Mouse (Mus musculus): Measurements from ENCODE around the gene Phactr1.

Gene Phactr1

DNA sequence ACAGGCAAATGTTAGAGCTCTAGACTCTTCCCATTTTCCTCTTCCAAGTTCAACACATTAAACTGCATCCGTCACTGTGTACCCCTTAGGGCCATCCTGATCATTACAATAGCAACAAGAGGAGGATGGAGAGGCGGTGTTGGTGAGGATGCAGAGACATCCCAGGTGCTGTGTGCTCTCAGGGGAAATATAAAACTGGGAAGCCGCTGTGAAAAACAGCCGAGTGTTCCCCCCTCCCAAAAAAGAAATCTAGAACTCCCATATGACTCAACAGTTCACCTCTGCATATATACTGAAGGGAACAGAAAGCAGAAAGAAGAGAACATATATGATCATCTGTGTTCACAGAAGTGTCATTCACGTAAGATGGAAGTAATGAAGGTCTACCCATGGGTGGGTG lies 342.6 kb downstream of the Phactr1 start:
- in situ Hi-C loops (cut with MboI, MseI) = no loop called here

DNA sequence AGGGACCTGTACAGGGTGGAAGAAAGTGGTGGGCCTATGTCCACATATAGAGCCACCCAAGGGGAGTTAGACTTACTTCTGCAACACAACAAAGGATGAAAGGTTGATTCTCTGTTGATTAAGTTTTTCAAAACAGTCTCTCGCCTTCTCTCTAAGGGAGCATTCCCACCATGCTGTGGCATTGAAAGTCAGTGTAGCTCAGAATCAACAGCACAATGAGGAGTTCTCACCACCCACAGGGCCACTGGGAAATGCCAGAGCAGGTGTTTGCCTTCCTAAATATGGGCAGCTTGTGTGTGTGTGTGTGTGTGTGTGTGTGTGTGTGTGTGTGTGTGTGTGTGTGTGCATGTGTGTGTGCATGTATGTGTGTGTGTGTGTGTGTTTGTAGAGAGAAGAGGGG lies 347.1 kb downstream of the Phactr1 start:
- in situ Hi-C loops (cut with MboI, MseI) = no loop called here

- in situ Hi-C loops (cut with MboI, MseI) = no loop called here
Measured at GRCm38 (mm10) chr13:43030222-43030621, 349.8 kb downstream of the Phactr1 start.

GRCm38 (mm10) chr13:43032451-43032850 lies 352.0 kb downstream of the Phactr1 start:
- in situ Hi-C loops (cut with MboI, MseI) = no loop called here

- in situ Hi-C loops (cut with MboI, MseI) = no loop called here
Measured at GRCm38 (mm10) chr13:43036510-43036909, 356.1 kb downstream of the Phactr1 start.

- in situ Hi-C loops (cut with MboI, MseI) = no loop called here
Measured at GRCm38 (mm10) chr13:43042766-43043165, 362.3 kb downstream of the Phactr1 start.

- in situ Hi-C loops (cut with MboI, MseI) = no loop called here
Measured at GRCm38 (mm10) chr13:43048553-43048952, 368.1 kb downstream of the Phactr1 start.

DNA sequence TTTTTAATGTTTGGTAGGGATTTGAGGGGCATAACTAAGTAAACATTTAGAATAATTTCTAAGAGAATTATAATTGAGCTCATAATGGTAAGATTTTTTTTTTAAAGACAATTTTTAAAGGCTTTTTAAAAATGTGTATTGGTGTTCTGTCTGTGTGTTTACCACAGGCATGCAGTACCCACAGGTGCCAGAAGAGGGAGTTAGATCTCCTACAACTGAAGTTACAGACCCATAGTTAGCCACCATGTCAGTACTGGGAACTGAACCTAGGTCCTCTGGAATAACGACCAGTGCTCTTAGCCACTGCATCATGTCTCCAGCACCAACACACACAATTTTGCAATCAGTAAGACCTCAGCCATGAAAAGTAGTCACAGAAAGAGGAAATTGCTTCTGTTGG lies 372.8 kb downstream of the Phactr1 start:
- in situ Hi-C loops (cut with MboI, MseI) = no loop called here

DNA sequence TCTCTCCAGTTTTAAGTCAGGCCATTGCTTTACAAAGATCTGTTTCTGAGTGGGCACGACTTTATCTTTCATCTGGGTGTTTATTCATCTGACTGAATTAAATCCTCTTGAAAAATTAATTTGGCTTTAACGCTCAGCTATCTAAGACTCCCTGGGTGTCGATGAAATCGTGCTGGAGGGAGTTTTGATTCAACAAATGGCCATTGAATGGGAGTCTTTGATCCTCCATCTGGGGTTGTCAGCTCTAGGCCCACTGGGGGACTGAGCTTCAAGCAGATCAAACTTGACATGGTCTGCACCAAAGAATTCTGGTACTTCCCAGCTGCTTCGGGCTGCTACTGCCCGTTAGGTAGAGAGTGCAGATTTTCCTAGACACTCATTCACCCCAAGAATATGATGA lies 374.7 kb downstream of the Phactr1 start:
- in situ Hi-C loops (cut with MboI, MseI) = no loop called here

DNA sequence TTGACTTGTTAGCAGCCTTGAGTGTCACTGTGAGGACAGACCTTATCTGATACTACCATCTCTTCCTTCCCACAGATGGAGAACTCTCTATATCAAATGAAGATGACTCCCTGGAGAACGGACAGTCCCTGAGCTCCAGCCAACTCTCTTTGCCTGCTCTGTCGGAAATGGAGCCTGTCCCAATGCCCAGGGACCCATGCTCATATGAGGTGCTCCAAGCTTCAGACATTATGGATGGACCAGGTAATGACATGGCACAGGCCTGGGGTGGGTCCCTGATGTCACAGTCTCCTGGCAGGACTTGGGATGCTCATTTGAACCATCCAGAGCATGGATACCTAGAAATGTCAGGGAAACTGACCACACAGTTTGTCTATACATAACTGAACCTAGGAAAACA lies 376.7 kb downstream of the Phactr1 start:
- in situ Hi-C loops (cut with MboI, MseI) = no loop called here

DNA sequence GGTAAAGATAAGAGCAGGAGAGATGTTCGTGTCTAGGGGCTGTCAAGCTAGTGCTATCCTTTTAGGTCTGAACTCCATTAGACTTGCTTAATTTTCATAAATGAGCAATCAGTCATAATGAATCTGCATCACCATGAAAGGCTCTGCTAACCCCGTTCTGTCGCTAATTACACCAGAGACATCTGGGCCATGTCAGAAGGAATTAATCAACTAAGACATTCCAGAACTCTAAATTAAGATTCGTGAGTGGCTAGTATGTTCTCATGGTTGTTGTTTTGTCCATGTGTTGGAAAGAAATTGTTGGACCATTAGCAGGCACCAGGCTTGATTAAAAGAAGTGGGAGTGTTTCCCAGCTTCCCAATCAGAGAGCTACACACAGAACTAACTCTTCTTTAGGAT lies 382.9 kb downstream of the Phactr1 start:
- in situ Hi-C loops (cut with MboI, MseI) = no loop called here

GRCm38 (mm10) chr13:43068716-43069265 lies 388.4 kb downstream of the Phactr1 start:
- in situ Hi-C loops (cut with MboI, MseI) = no loop called here

GRCm38 (mm10) chr13:43070496-43070895 lies 390.1 kb downstream of the Phactr1 start:
- in situ Hi-C loops (cut with MboI, MseI) = no loop called here

DNA sequence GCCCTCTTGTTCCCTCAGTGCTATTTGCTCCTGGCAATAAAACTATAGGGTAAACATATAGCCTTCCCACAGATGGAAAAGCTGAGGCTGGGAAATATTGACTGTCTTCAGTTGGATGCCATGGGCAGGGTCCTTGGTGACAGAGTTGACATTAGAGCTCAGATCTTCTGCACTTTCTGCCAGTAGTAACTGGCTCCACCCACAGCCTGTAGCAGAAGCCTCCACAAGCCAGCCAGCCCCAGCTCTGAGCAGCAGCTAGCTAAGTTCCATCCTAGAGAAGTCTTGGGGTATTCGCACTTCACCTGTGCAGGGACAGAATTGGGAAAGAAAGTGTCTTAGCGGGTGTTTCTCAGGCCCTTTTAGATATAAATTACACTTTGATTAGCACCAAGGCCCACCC lies 390.5 kb downstream of the Phactr1 start:
- in situ Hi-C loops (cut with MboI, MseI) = no loop called here

DNA sequence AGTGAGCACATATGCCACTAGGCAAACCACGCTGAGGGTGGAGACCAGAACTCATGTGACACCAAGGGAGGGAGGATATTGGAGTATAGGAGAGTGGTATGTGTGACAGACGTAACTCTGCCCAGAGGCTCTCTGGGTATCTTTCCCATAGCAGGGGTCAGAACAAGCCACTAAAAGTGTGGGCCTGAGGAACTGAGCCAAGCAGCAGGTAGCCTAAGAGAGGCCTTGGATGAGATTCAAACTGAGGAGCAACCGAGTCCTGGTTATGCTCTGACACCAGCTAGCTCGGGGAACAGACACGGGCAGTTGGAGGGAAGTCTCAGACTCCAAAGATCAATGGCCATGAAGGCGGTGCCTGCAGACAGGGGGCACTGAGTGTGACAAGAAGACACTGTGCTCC lies 395.0 kb downstream of the Phactr1 start:
- in situ Hi-C loops (cut with MboI, MseI) = no loop called here

DNA sequence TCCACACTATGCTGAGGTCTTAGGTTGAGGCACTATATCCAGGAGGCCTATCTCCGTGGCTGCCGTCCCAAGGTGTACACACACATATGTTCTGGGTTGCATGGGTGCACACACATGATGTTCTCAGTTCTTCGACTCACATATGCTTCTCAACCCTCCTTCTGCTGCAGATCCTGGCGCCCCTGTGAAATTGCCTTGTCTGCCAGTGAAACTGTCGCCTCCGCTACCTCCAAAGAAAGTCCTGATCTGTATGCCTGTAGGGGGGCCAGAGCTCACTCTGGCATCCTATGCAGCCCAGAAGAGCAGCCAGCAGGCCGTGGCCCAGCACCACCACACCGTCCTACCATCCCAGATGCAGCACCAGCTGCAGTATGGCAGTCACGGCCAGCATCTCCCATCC lies 397.1 kb downstream of the Phactr1 start:
- in situ Hi-C loops (cut with MboI, MseI) = no loop called here

- in situ Hi-C loops (cut with MboI, MseI) = no loop called here
Measured at GRCm38 (mm10) chr13:43085226-43085625, 404.8 kb downstream of the Phactr1 start.

- in situ Hi-C loops (cut with MboI, MseI) = no loop called here
Measured at GRCm38 (mm10) chr13:43094365-43094764, 413.9 kb downstream of the Phactr1 start.

DNA sequence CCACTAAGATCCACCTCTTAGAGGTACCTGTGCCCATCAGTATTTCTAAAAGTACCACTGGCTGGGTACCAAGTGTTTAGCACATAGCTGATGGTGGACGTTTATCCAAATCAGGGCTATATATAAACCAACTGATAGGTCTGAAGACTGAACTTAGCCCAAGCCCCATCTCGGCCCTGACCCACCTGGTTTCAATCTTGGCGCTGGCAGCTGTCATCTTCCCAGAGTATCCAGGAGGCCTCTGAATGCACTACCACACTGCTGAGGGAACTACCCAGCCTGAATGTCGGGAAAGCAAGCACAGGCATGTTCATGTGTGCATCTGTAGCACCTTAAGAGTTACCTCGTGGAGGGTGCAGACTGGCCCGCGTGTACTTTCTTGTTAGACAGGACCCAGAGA lies 422.5 kb downstream of the Phactr1 start:
- in situ Hi-C loops (cut with MboI, MseI) = no loop called here

GRCm38 (mm10) chr13:43104496-43104895 lies 424.1 kb downstream of the Phactr1 start:
- in situ Hi-C loops (cut with MboI, MseI) = no loop called here

GRCm38 (mm10) chr13:43112280-43112679 lies 431.9 kb downstream of the Phactr1 start:
- in situ Hi-C loops (cut with MboI, MseI) = no loop called here

- in situ Hi-C loops (cut with MboI, MseI) = no loop called here
Measured at GRCm38 (mm10) chr13:43112707-43113106, 432.3 kb downstream of the Phactr1 start.

DNA sequence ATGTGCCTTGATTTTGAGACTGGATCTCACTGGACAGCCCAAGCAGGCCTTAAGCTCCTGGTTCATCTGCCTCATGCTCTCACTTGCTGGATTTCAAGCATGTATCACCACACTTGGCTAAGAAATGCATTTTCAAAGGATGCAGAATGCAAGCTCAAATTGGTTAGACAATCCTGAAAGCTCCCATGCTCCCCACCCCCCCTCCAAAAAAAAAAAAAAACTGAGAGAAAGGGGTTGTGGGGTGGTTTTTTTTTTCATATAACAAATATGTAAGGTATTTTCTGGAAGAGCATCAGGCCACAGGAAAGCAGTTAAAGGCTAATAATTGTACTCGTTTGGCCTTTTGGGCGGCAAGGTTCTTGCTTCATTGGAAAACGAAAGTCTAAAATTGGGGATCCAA lies 432.7 kb downstream of the Phactr1 start:
- in situ Hi-C loops (cut with MboI, MseI) = no loop called here

DNA sequence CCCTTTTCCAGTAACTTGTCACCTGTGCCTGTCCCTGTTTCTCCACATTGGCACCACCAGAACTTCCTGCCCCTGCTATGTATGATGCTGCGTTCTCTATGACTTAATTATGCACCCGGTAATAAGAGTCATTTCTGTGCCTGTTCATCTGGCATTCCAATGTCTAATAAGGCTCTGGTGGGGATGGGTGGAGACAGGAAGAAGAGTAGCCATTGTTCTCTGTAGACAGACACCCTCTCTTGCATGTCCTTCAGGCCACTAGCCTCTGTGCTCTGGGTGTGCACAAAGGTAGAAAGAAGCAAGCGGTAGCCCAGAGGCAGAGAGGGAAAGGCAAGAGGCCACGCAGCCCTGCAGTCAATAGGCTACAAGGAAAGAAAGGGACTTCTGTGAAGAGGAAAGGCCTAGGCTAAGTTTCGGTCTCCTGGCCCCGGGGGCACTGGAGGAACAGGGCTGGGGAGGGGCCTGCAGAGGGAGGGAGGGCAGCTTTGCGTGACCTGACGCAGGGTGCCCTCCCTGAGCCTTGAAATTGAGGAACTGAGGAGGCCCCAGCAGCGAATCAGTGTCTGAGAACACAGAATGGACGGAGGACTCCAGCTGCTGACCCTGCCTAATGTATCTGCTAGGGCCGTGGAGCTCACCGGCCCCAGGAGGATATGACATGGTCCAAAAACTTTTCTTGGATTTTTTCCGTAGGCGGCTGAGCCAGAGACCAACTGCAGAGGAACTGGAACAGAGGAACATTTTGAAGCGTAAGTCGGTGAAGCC lies 442.1 kb downstream of the Phactr1 start:
- in situ Hi-C loops (cut with MboI, MseI) = no loop called here
